Comparison of ENCODE assay signal across 26 mouse cellular contexts in genomic region chr8:22335426-22335825, GRCm38 (mm10). TPM values are rescaled to one million over a fixed set of nuclear protein-coding genes. Genes with fewer than 3 reads are reported as not detected.
DNase-seq lines count a peak whose midpoint lies in the region; ATAC-seq and TF ChIP-seq lines count a peak whose summit lies in the region.
"Had no signal": no experiment of that assay in that cellular context is flagged by ENCODE, and none has a peak within 500 bp of the region (broad histone marks: within the 10 kb centered on the region; RNA-seq: fewer than 3 reads in every experiment).

No protein-coding gene starts in this region.

- H3K79me2 ChIP-seq in liver, adult 2 months (ENCODE audit: control insufficient read depth, insufficient read depth, low read length), result no peaks in the 10 kb centered on the region

- no peaks in the 10 kb centered on the region for H3K36me3 ChIP-seq in liver, adult 2 months (ENCODE audit: control insufficient read depth, insufficient read depth, low read length)
- no peaks in the 10 kb centered on the region for H3K36me3 ChIP-seq in liver, postnatal 0 days (replicated peaks; ENCODE audit: insufficient read depth, low read length)
- no peaks in the 10 kb centered on the region for H3K36me3 ChIP-seq in liver, embryonic 12.5 days
- H3K36me3 ChIP-seq: G1E had no signal

- peak; percentile 94 for ATAC-seq in liver, postnatal 0 days
- no peak for ATAC-seq in liver, embryonic 12.5 days
- ATAC-seq: activated CD4-positive, CD25-positive, alpha-beta regulatory T cell, adult 4 months; CD4-positive, CD25-positive, alpha-beta regulatory T cell, adult 4 months; Patski had no signal

- H3K9me3 ChIP-seq in liver, postnatal 0 days (ENCODE audit: low read length), result no peaks in the 10 kb centered on the region
- H3K9me3 ChIP-seq in liver, embryonic 12.5 days (replicated peaks), result no peaks in the 10 kb centered on the region
- H3K9me3 ChIP-seq: G1E had no signal

- H3K27me3 ChIP-seq in liver, adult 2 months (ENCODE audit: control insufficient read depth, insufficient read depth, low read length), result no peaks in the 10 kb centered on the region
- 0 out of 2 replicates have a peak, but pooled peaks cover 4% of the 10 kb centered on the region for H3K27me3 ChIP-seq in liver, postnatal 0 days (ENCODE audit: insufficient read depth, low read length)
- H3K27me3 ChIP-seq in liver, embryonic 12.5 days (replicated peaks), result no peaks in the 10 kb centered on the region
- H3K27me3 ChIP-seq: CH12.LX had no signal

- H3K4me2 ChIP-seq in liver, postnatal 0 days (ENCODE audit: low read depth, low read length), result no peak overlapping the region
- H3K4me2 ChIP-seq in liver, embryonic 12.5 days, result no peak overlapping the region

- TF ChIP-seq EP300 in liver, postnatal 0 days (IDR thresholded peaks at IDR 0.05; ENCODE audit: low read depth), result no peak

- no peak for TF ChIP-seq CTCF in liver, adult 2 months (IDR thresholded peaks at IDR 0.05; ENCODE audit: low read depth, low read length)
- no peak for TF ChIP-seq CTCF in liver, postnatal 0 days (IDR thresholded peaks at IDR 0.05; ENCODE audit: low read depth)

- H3K4me3 ChIP-seq in liver, adult 2 months (ENCODE audit: insufficient read depth, low read depth, low read length), result no peak overlapping the region
- no peak overlapping the region for H3K4me3 ChIP-seq in liver, postnatal 0 days (ENCODE audit: low read depth, low read length)
- H3K4me3 ChIP-seq in liver, embryonic 12.5 days, result no peak overlapping the region

- H3K9ac ChIP-seq in liver, adult 2 months (ENCODE audit: low read depth, low read length), result no peak overlapping the region
- no peak overlapping the region for H3K9ac ChIP-seq in liver, postnatal 0 days (replicated peaks)
- no peak overlapping the region for H3K9ac ChIP-seq in liver, embryonic 12.5 days

- H3K4me1 ChIP-seq in liver, adult 2 months (ENCODE audit: control insufficient read depth, insufficient read depth, low read length), result peaks cover 5% of the 10 kb centered on the region; the same call in 1 of the 2 replicates
- H3K4me1 ChIP-seq in liver, postnatal 0 days (ENCODE audit: insufficient read depth), result no peaks in the 10 kb centered on the region
- no peaks in the 10 kb centered on the region for H3K4me1 ChIP-seq in liver, embryonic 12.5 days

- 19% methylated on average over 13 of the region's 13 CpGs for WGBS in liver, adult 2 months
- 67% methylated on average over 13 of the region's 13 CpGs for WGBS in liver, postnatal 0 days (ENCODE audit: insufficient replicate concordance)
- 66% methylated on average over 13 of the region's 13 CpGs for WGBS in liver, embryonic 12.5 days (ENCODE audit: insufficient replicate concordance)

- no peak for TF ChIP-seq POLR2A in liver, adult 2 months (IDR thresholded peaks at IDR 0.05; ENCODE audit: extremely low read depth, insufficient read depth, low read length)

- no peak overlapping the region for H3K27ac ChIP-seq in liver, adult 2 months (replicated peaks; ENCODE audit: insufficient read depth, low read depth, low read length)
- no peak overlapping the region for H3K27ac ChIP-seq in liver, postnatal 0 days (ENCODE audit: low read depth)
- no peak overlapping the region for H3K27ac ChIP-seq in liver, embryonic 12.5 days

- DNase-seq in heart, adult 11 months, result peak; percentile 15
- no peak for DNase-seq in heart, adult 18-20 months
- peak; percentile 87 for DNase-seq in liver, adult 2 months (ENCODE audit: extremely low read depth, low read depth, low spot score)
- DNase-seq in liver, result no peak
- peak; percentile 46 for DNase-seq in liver, postnatal 0 days
- DNase-seq: adrenal gland, adult 2 months; adrenal gland, adult 8-10 months; adrenal gland, postnatal 10 days; adrenal gland, postnatal 14 days; adrenal gland, postnatal 25 days; adrenal gland, postnatal 36 days; B cell, adult 2 months; cerebellum, adult 11 months; cerebellum, adult 11-12 months; cerebellum, adult 18-20 months had no signal

RNA-seq across cellular contexts. Expression of gene Tpte, which starts 52.2 kb away (rescaled TPM):
- total RNA-seq in heart, adult 18-20 months (2021), result not detected
- not detected in 2 replicates for total RNA-seq in liver, adult 2 months (2014; rRNA removed)
- polyA plus RNA-seq in liver, adult 2 months (2012; rRNA removed), result not detected in 2 replicates
- not detected in 2 replicates for polyA plus RNA-seq in liver, postnatal 0 days (2015; fragmentation: Nextera tagmentation; extraction: Ambion mirVana)
- not detected in 2 replicates for polyA plus RNA-seq in liver, embryonic 12.5 days (2016; fragmentation: Nextera tagmentation; extraction: Ambion mirVana)
- total RNA-seq: adrenal gland, adult 18-20 months; adrenal gland, adult 2 months; adrenal gland, adult 8-10 months; adrenal gland, postnatal 10 days; adrenal gland, postnatal 14 days; adrenal gland, postnatal 25 days; adrenal gland, postnatal 36 days; adrenal gland, postnatal 4 days; CH12.LX; ES-E14; MEL had no signal
- polyA plus RNA-seq: activated CD4-positive, CD25-positive, alpha-beta regulatory T cell, adult 4 months; C2C12; CD4-positive, CD25-positive, alpha-beta regulatory T cell, adult 4 months; G1E; Patski had no signal

Comparison
In these comparisons a context has a peak if more than half of its experiments do, and no peak if none do; other contexts are left out.
1. DNase-seq: peak in heart, adult 11 months (single experiment), liver, adult 2 months (single experiment) and liver, postnatal 0 days (single experiment); none in heart, adult 18-20 months (0 of 2) and liver (single experiment).